Mouse (Mus musculus) small intestine, adult 2 months (tissue): ENCODE measurements around the gene A830005F24Rik. TPM values are rescaled to one million over a fixed set of nuclear protein-coding genes. Genes with fewer than 3 reads are reported as not detected.

Experiments
- H3K27ac ChIP-seq: fragments of 200-500 bp; 2 replicates; pipeline ENCODE4 v1.5.1; 2012; ENCODE audit warnings: low read depth, low read length, control low read depth, inconsistent platforms; ENCODE audit not compliant: insufficient read depth
- H3K27me3 ChIP-seq: fragments of 200-500 bp; 2 replicates; pipeline ENCODE4 v1.6.1; 2012; ENCODE audit warnings: mild to moderate bottlenecking, moderate library complexity, low read length, inconsistent platforms; ENCODE audit not compliant: control insufficient read depth, insufficient read depth
- H3K36me3 ChIP-seq: fragments of 200-500 bp; 2 replicates; pipeline ENCODE4 v1.6.1; 2012; ENCODE audit warnings: mild to moderate bottlenecking, low read length, control low read depth, inconsistent platforms; ENCODE audit not compliant: control insufficient read depth, insufficient read depth
- H3K4me1 ChIP-seq: fragments of 200-500 bp; 2 replicates; pipeline ENCODE4 v1.6.1; 2012; ENCODE audit warnings: low read length, inconsistent platforms, mixed read lengths; ENCODE audit not compliant: control insufficient read depth, insufficient read depth, insufficient read length
- H3K4me3 ChIP-seq: fragments of 200-500 bp; 2 replicates; pipeline ENCODE4 v1.5.1; 2012; ENCODE audit warnings: low read depth, mild to moderate bottlenecking, control low read depth, inconsistent platforms, low read length, moderate library complexity
- CTCF ChIP-seq: fragments of 200-500 bp; IDR thresholded peaks from 2 replicates; pipeline ENCODE4 v1.5.1; 2012; ENCODE audit warnings: low read depth, mild to moderate bottlenecking, control low read depth, inconsistent platforms, low read length, moderate library complexity, mixed read lengths; ENCODE audit not compliant: insufficient replicate concordance, insufficient read length; ENCODE audit errors: extremely low read depth
- POLR2A ChIP-seq: fragments of 200-500 bp; IDR thresholded peaks from 2 replicates; pipeline ENCODE4 v1.6.1; 2012; ENCODE audit warnings: low read depth, mild to moderate bottlenecking, control low read depth, inconsistent platforms, low read length, moderate library complexity
- WGBS: fragments of 180-500 bp; shearing (Covaris S2); methylation state at CpG from one replicate; pipeline ENCODE4 v1.1.7; 2018; 5-methylcytosine and 5-hydroxymethylcytosine counted together
- polyA plus RNA-seq: library from polyadenylated mRNA; depleted of rRNA; stranded (reverse); fragments of >200 nt; gene quantifications from 2 replicates; pipeline ENCODE4 v1.2.3, GENCODE M21; 2012

The A830005F24Rik gene
- polyA plus RNA-seq, 1 experiment = not detected

DNA sequence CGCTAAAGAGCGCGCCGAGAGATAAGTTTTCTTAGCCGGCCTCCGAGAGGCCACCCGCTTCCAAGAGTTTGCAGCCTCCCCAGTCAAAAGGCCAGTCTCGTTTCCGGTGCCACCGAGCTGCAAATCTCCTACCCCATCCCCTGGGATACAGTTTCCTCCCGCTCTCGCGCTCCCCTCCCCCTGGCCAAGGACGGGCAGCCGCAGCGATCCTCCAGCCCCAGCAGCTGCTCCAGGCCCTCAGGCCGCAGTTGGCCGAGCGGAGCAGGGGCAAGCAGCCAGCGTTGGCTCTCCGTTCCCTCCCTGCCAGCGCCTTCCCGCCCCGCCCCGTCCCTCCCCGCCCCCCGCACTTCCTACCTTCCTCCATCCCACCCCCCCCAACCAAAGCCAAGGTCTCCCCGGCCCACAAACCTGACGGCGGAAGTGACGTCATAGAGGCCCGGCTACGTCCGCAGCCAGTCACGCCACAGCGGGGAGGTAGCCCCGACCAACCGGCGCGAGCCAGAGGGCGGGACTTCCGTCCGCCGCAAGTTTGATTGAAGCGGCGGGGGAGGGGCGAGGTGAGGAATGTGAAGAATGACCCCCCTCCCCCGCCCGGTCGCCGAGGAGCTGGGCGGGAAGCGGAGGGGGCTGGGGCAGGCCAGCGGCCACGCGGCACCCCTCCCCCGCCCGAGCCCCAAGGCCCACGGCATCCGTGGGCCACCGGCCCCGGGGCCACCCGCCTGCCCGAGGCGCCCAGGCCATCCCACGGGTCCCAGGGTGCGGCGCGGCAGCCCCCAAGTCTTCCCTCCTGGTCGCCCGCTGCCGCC lies 32.3 kb downstream of the A830005F24Rik start:
- Histone ChIP-seq H3K4me1 (peaks cover 4% of the 10 kb centered on the region; the same call in 1 of the 2 replicates), H3K36me3 (no peaks in the 10 kb centered on the region), H3K27ac (peak overlapping the region; percentile 99), H3K4me3 (peak overlapping the region; percentile 100), H3K27me3 (no peaks in the 10 kb centered on the region)
- WGBS = 1% methylated on average over 69 of the region's 72 CpGs
- TF ChIP-seq POLR2A = peak; percentile 65; the same call in 1 of the 2 replicates
- TF ChIP-seq CTCF = no peak

DNA sequence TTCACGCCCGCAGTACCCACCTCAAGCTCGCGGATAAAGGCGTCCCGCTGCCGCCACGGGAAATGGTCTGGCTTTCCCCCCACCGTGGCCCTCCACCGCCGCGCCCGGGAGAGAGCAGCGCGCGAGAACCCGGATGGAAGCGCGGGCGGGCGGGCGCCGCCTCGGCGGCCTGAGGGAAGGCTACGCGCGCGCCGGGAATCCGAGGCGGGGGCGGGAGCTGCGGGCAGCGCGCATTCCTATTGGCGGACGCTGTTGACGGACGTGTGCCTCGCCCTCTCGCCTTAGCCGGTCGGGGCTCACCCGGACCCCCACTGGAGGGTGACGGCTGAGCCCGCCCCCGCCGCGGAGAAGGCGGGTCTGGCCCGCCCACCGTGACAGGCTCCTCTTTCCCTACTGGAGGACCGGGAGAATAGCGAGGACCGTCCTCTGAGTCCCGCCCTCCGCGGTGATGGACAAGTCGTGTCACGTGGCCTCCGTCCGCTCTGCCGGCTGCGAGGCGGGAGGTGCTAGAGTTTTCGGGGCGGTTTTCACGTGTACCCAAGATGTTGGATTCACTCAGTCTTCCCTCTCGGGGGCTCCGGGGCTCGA lies 33.1 kb downstream of the A830005F24Rik start:
- Histone ChIP-seq H3K4me1 (peaks cover 4% of the 10 kb centered on the region; the same call in 1 of the 2 replicates), H3K27me3 (no peaks in the 10 kb centered on the region), H3K27ac (peak overlapping the region; percentile 99), H3K4me3 (peak overlapping the region; percentile 86), H3K36me3 (no peaks in the 10 kb centered on the region)
- WGBS = under 1% methylated on average over 72 of the region's 72 CpGs
- peak; percentile 92 for TF ChIP-seq POLR2A
- no peak for TF ChIP-seq CTCF

DNA sequence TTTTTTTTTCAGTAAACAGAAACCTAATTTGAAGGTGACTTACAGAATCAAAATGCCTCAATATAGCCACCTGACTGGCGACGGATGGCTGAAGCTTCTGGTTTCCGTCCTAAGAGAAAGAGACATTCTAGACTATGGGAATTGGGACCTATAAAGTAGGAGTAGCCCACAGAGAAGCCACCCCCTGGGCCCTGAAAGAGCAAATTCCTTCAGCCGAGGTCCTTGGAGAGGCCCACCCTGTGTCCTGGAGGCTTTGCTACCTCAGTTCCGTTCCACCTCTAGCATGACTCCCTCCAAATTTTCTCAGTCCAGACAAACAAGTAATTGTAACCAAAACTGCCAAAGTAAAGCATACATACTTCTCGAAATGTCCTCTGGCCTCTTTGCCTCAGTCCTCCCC lies 34.3 kb downstream of the A830005F24Rik start:
- H3K27ac ChIP-seq = no peak overlapping the region
- H3K4me3 ChIP-seq = no peak overlapping the region
- H3K4me1 ChIP-seq = peaks cover 4% of the 10 kb centered on the region; the same call in 1 of the 2 replicates
- TF ChIP-seq CTCF (no peak), POLR2A (no peak)
- H3K27me3 ChIP-seq = no peaks in the 10 kb centered on the region
- 98% methylated on average over 6 of the region's 6 CpGs for WGBS
- no peaks in the 10 kb centered on the region for H3K36me3 ChIP-seq

DNA sequence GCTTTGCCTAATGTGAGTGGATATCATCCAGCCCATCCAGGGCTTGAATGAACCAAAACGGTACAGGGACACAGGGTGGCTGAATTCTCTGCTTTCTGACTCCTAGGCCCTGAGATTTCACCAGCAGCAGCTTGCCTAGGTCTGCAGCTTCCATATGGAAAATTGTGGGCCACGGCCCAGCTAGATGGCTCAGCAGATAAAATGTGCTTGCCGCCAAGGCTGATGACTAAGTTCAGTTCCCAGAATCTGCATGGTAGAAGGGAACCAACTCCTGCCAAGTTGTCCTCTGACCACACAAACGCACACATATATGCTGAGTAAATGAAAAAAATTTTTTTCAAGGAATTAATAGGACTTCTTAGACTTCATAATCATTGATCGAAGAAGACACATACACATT lies 34.9 kb downstream of the A830005F24Rik start:
- Histone ChIP-seq H3K27ac (no peak overlapping the region), H3K36me3 (no peaks in the 10 kb centered on the region), H3K4me1 (peaks cover 6% of the 10 kb centered on the region; the same call in 1 of the 2 replicates), H3K4me3 (no peak overlapping the region), H3K27me3 (no peaks in the 10 kb centered on the region)
- WGBS = 92% methylated on average over 5 of the region's 5 CpGs
- TF ChIP-seq POLR2A = no peak
- TF ChIP-seq CTCF = no peak

DNA sequence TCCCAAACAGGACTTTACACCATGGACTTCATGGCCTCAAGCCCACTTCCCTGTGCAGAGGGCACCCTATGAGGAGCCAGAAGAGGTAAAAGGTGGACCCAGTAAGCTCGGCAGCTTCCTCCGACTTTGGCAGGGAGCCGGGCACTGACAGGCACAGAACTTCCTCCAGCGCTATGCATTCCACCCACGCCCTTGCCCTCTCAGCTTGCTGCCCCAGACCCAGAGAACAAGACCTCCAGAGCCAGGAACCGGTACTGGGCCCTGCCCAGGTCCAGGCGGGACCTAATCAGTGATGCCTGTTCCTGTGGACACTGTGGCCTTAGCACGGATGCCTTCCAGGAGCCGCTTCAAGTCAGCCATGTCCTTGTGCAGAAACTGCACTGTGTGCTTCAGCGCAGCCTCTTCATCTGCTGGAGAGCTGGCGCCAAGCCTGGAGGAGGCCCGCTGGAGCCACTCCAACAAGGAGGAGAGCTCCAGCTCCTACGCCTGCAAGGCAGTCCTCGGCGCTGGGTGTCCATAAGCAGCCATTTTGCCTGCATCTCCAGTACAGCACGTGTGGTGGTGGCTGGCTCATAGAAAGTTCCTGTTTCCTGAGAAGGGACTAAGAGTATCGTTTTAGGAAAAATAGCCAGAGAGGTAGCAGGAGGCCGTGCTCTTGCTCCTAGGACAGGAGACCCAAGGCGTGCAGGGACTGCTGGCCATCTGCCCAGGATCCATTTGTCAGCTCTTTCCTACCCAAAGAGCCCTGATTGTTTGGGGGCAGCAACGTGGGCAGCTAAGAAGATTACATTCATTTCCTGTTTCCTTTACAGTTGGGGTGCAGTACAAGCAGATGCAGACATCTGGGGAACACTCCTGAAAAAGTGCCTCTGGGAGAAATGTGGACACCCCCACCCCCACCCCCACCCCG lies 39.1 kb downstream of the A830005F24Rik start:
- peaks cover 3% of the 10 kb centered on the region; the same call in 1 of the 2 replicates for H3K4me1 ChIP-seq
- H3K4me3 ChIP-seq = peak overlapping the region; percentile 57
- no peaks in the 10 kb centered on the region for H3K36me3 ChIP-seq
- peak overlapping the region; percentile 94 for H3K27ac ChIP-seq
- peak; percentile 28; the same call in 1 of the 2 replicates for TF ChIP-seq POLR2A
- no peak for TF ChIP-seq CTCF
- H3K27me3 ChIP-seq = no peaks in the 10 kb centered on the region
- WGBS = 6% methylated on average over 21 of the region's 21 CpGs

DNA sequence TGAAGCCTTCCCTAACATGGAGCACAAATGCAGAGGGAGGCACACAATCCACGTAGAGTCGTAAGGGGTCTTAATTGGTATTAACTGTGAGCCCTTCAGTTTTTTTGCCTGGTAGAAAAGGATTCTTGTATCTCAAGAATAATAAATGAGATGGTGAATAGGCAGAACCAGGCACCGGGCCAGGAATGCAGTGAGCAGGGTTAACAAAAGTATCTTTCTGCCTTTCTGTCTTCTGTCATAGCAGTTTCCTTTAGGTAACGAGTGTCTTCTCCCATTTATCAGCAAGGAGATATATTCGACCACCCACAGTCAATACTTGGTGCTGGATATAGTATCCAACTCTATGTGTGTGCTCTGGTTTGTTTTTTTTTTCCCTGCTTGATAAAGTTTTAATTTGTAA lies 40.1 kb downstream of the A830005F24Rik start:
- H3K4me3 ChIP-seq = no peak overlapping the region
- H3K27me3 ChIP-seq = no peaks in the 10 kb centered on the region
- no peaks in the 10 kb centered on the region for H3K36me3 ChIP-seq
- WGBS = 63% methylated on average over 5 of the region's 5 CpGs
- H3K27ac ChIP-seq = no peak overlapping the region
- peaks cover 3% of the 10 kb centered on the region; the same call in 1 of the 2 replicates for H3K4me1 ChIP-seq
- TF ChIP-seq POLR2A (no peak), CTCF (no peak)
